In the genomic region with DNA sequence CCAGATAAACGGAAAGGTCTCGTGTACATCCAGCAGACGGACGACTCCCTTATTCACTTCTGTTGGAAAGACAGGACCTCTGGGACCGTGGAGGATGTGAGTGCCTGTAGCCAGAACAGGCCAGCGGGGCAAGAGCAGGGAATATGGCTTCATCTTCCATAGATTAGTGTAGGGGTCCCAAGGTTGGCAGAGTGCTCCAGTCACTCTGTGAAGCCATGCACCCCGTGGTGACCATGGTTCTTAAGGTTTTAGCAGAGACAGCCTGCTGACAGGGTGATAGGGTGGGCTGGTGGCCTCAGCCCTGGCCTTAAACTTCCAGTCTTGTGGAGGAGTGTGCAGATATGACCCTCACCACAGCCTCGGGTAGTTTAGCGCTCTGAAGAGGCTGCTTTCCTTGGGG, we compare ENCODE assay signal across 8 mouse cellular contexts. TPM values are rescaled to one million over a fixed set of nuclear protein-coding genes. Genes with fewer than 3 reads are reported as not detected.
DNase-seq lines count a peak whose midpoint lies in the region; ATAC-seq and TF ChIP-seq lines count a peak whose summit lies in the region.

No protein-coding gene starts in this region.

- no peak for TF ChIP-seq CTCF in ES-Bruce4 (IDR thresholded peaks at IDR 0.05; ENCODE audit: low read depth, low read length)

- peak overlapping the region; percentile 100 for H3K4me2 ChIP-seq in heart, embryonic 13.5 days
- peak overlapping the region; percentile 99 for H3K4me2 ChIP-seq in forebrain, embryonic 12.5 days
- H3K4me2 ChIP-seq in liver, embryonic 15.5 days: peak overlapping the region; percentile 93

- no peak for TF ChIP-seq EP300 in ES-Bruce4 (IDR thresholded peaks at IDR 0.05; ENCODE audit: insufficient read depth, low read depth, low read length)

- no peaks in the 10 kb centered on the region for H3K27me3 ChIP-seq in heart, embryonic 13.5 days (replicated peaks)
- no peaks in the 10 kb centered on the region for H3K27me3 ChIP-seq in ES-Bruce4 (ENCODE audit: control insufficient read depth, insufficient read depth, low read length, poor library complexity, severe bottlenecking)
- no peaks in the 10 kb centered on the region for H3K27me3 ChIP-seq in forebrain, embryonic 12.5 days
- no peaks in the 10 kb centered on the region for H3K27me3 ChIP-seq in liver, embryonic 15.5 days

- intact Hi-C loops in heart, postnatal 25 days (cut with DNase I): no loop called here

- H3K36me3 ChIP-seq in heart, embryonic 13.5 days: peaks cover 44% of the 10 kb centered on the region
- H3K36me3 ChIP-seq in ES-Bruce4 (ENCODE audit: control insufficient read depth, insufficient read depth, low read length, poor library complexity, severe bottlenecking): peaks cover 17% of the 10 kb centered on the region
- peaks cover 42% of the 10 kb centered on the region for H3K36me3 ChIP-seq in forebrain, embryonic 12.5 days (replicated peaks)
- peaks cover 43% of the 10 kb centered on the region for H3K36me3 ChIP-seq in liver, embryonic 15.5 days (replicated peaks)

- peak overlapping the region; percentile 93 for H3K27ac ChIP-seq in heart, embryonic 13.5 days (replicated peaks)
- H3K27ac ChIP-seq in ES-Bruce4 (ENCODE audit: insufficient read depth, low read length): no peak overlapping the region
- 0 out of 2 replicates have a peak overlapping the region, but pooled peaks have one; percentile 9 for H3K27ac ChIP-seq in forebrain, embryonic 12.5 days
- peak overlapping the region; percentile 24; the same call in 1 of the 2 replicates for H3K27ac ChIP-seq in liver, embryonic 15.5 days (replicated peaks)

- TF ChIP-seq POLR2A in ES-Bruce4 (IDR thresholded peaks at IDR 0.05; ENCODE audit: insufficient read depth, low read length): no peak

- peaks cover 27% of the 10 kb centered on the region for H3K4me1 ChIP-seq in heart, embryonic 13.5 days
- no peaks in the 10 kb centered on the region for H3K4me1 ChIP-seq in ES-Bruce4 (ENCODE audit: control insufficient read depth, insufficient read depth, low read length)
- peaks cover 16% of the 10 kb centered on the region for H3K4me1 ChIP-seq in forebrain, embryonic 12.5 days
- H3K4me1 ChIP-seq in liver, embryonic 15.5 days (replicated peaks): peaks cover 25% of the 10 kb centered on the region

- ATAC-seq in heart, embryonic 13.5 days (ENCODE audit: extremely low read depth, insufficient number of reproducible peaks, low FRiP score, low TSS enrichment): no peak
- ATAC-seq in forebrain, embryonic 12.5 days (ENCODE audit: low FRiP score): no peak
- no peak for ATAC-seq in liver, embryonic 15.5 days (ENCODE audit: insufficient read depth)
- no peak for ATAC-seq in monocyte, adult 5-6 weeks (replicated peaks; ENCODE audit: insufficient number of reproducible peaks, low FRiP score, low TSS enrichment, poor library complexity, severe bottlenecking)

- no peak for DNase-seq in heart, postnatal 25 days (ENCODE audit: low spot score)
- no peak for DNase-seq in frontal cortex, postnatal 36 days (ENCODE audit: low spot score in 2 of 2)
- DNase-seq in thymus, adult 18-20 months: no peak

- peak overlapping the region; percentile 99 for H3K4me3 ChIP-seq in heart, embryonic 13.5 days
- peak overlapping the region; percentile 92 for H3K4me3 ChIP-seq in ES-Bruce4 (ENCODE audit: low read depth, low read length)
- H3K4me3 ChIP-seq in forebrain, embryonic 12.5 days (replicated peaks): peak overlapping the region; percentile 98
- H3K4me3 ChIP-seq in liver, embryonic 15.5 days (replicated peaks): peak overlapping the region; percentile 97

- peak overlapping the region; percentile 98 for H3K9ac ChIP-seq in heart, embryonic 13.5 days
- peak overlapping the region; percentile 97 for H3K9ac ChIP-seq in ES-Bruce4 (ENCODE audit: low read depth, poor library complexity, severe bottlenecking)
- H3K9ac ChIP-seq in forebrain, embryonic 12.5 days: peak overlapping the region; percentile 96
- peak overlapping the region; percentile 97 for H3K9ac ChIP-seq in liver, embryonic 15.5 days

- no peaks in the 10 kb centered on the region for H3K9me3 ChIP-seq in heart, embryonic 13.5 days
- no peaks in the 10 kb centered on the region for H3K9me3 ChIP-seq in ES-Bruce4 (replicated peaks; ENCODE audit: control insufficient read depth, insufficient read depth, low read length, poor library complexity, severe bottlenecking)
- no peaks in the 10 kb centered on the region for H3K9me3 ChIP-seq in forebrain, embryonic 12.5 days
- H3K9me3 ChIP-seq in liver, embryonic 15.5 days (replicated peaks): no peaks in the 10 kb centered on the region

- under 1% methylated on average over 9 of the region's 9 CpGs for WGBS in heart, embryonic 13.5 days
- 5% methylated on average over 9 of the region's 9 CpGs for WGBS in forebrain, embryonic 12.5 days
- 2% methylated on average over 9 of the region's 9 CpGs for WGBS in liver, embryonic 15.5 days (ENCODE audit: insufficient replicate concordance)

RNA-seq across cellular contexts. Expression of a gene that starts 0.9 kb away (rescaled TPM):
- 150 and 155 TPM in 2 replicates for polyA plus RNA-seq in heart, embryonic 13.5 days (2015; fragmentation: Nextera tagmentation; extraction: Ambion mirVana)
- total RNA-seq in heart, postnatal 25 days (2021): 10 to 100 TPM; 73.1 to 83.5 TPM
- polyA plus RNA-seq in ES-Bruce4 (2011; ENCODE audit: insufficient read depth, insufficient read length, low read depth, missing spikeins): 50.0 and 54.3 TPM in 2 replicates
- polyA plus RNA-seq in forebrain, embryonic 12.5 days (2016; fragmentation: Nextera tagmentation; extraction: Ambion mirVana): 213 and 225 TPM in 2 replicates
- 107 and 109 TPM in 2 replicates for polyA plus RNA-seq in liver, embryonic 15.5 days (2015; fragmentation: Nextera tagmentation; extraction: Ambion mirVana)
- 50.1 to 102 TPM (median 65.6 TPM) in 3 replicates for total RNA-seq in monocyte, adult 5-6 weeks (2017)

RNA-seq across cellular contexts. Expression of a gene that starts 53.0 kb away (rescaled TPM):
- 34.1 and 37.8 TPM in 2 replicates for polyA plus RNA-seq in heart, embryonic 13.5 days (2015; fragmentation: Nextera tagmentation; extraction: Ambion mirVana)
- total RNA-seq in heart, postnatal 25 days (2021): 10 to 100 TPM; 32.3 to 36.4 TPM
- 18.0 and 18.9 TPM in 2 replicates for polyA plus RNA-seq in ES-Bruce4 (2011; ENCODE audit: insufficient read depth, insufficient read length, low read depth, missing spikeins)
- 46.2 and 46.9 TPM in 2 replicates for polyA plus RNA-seq in forebrain, embryonic 12.5 days (2016; fragmentation: Nextera tagmentation; extraction: Ambion mirVana)
- 9.4 and 10.5 TPM in 2 replicates for polyA plus RNA-seq in liver, embryonic 15.5 days (2015; fragmentation: Nextera tagmentation; extraction: Ambion mirVana)
- total RNA-seq in monocyte, adult 5-6 weeks (2017): 53.1 to 58.2 TPM (median 54.9 TPM) in 3 replicates

RNA-seq across cellular contexts. Expression of a gene that starts 53.5 kb away (rescaled TPM):
- polyA plus RNA-seq in heart, embryonic 13.5 days (2015; fragmentation: Nextera tagmentation; extraction: Ambion mirVana): 21.6 and 22.5 TPM in 2 replicates
- total RNA-seq in heart, postnatal 25 days (2021): 10 to 100 TPM; 50.3 to 58.2 TPM
- polyA plus RNA-seq in ES-Bruce4 (2011; ENCODE audit: insufficient read depth, insufficient read length, low read depth, missing spikeins): 141 and 145 TPM in 2 replicates
- polyA plus RNA-seq in forebrain, embryonic 12.5 days (2016; fragmentation: Nextera tagmentation; extraction: Ambion mirVana): 4.9 and 5.1 TPM in 2 replicates
- 1.6 and 1.9 TPM in 2 replicates for polyA plus RNA-seq in liver, embryonic 15.5 days (2015; fragmentation: Nextera tagmentation; extraction: Ambion mirVana)
- total RNA-seq in monocyte, adult 5-6 weeks (2017): 0.29 to 7.1 TPM (median 0.29 TPM) in 3 replicates
